Mouse (Mus musculus): Measurements from ENCODE around the gene 4930595M18Rik.

Gene 4930595M18Rik

GRCm38 (mm10) chrX:81458021-81458420 lies at the start of gene 4930595M18Rik:
Gene 4930595M18Rik, minus strand, starts transcription at chrX:81458121.
- in situ Hi-C loops (cut with MseI, MboI) = no loop called here

- in situ Hi-C loops (cut with MseI, MboI) = no loop called here
Observed at GRCm38 (mm10) chrX:81472500-81472899, 14.6 kb upstream of the 4930595M18Rik start.

All from mouse trophoblast stem cell (cell line).